In genomic region chr17:45940121-45940813, GRCm38 (mm10) we compare ENCODE assay signal across 23 mouse cellular contexts.
DNase-seq lines count a peak whose midpoint lies in the region; ATAC-seq and TF ChIP-seq lines count a peak whose summit lies in the region.
"Had no signal": no experiment of that assay in that cellular context is flagged by ENCODE, and none has a peak within 500 bp of the region (broad histone marks: within the 10 kb centered on the region; RNA-seq: fewer than 3 reads in every experiment).

No protein-coding gene starts in this region.

- TF ChIP-seq CTCF in lung, embryonic 14.5 days (IDR thresholded peaks at IDR 0.05; ENCODE audit: low read depth): no peak
- TF ChIP-seq CTCF in E14TG2a.4 (conservative IDR thresholded peaks at IDR 0.05; ENCODE audit: low read length): no peak
- no peak for TF ChIP-seq CTCF in stomach, postnatal 0 days (IDR thresholded peaks at IDR 0.05; ENCODE audit: low read depth)

- peak; percentile 36; the same call in 1 of the 2 replicates for ATAC-seq in lung, embryonic 14.5 days (ENCODE audit: insufficient read depth)
- ATAC-seq in intestine, embryonic 15.5 days: no peak
- ATAC-seq in stomach, postnatal 0 days (ENCODE audit: low FRiP score, low TSS enrichment): no peak
- ATAC-seq: forebrain, embryonic 16.5 days had no signal

- no peak for TF ChIP-seq POLR2A in myocyte (IDR thresholded peaks at IDR 0.05; ENCODE audit: insufficient read length, low read depth)

- no peak for TF ChIP-seq EP300 in stomach, postnatal 0 days (optimal IDR thresholded peaks at IDR 0.05)

- no peak overlapping the region for H3ac ChIP-seq in myocyte (ENCODE audit: control insufficient read depth, insufficient read length)

- no peak overlapping the region for H3K4me3 ChIP-seq in lung, embryonic 14.5 days (ENCODE audit: low read depth, low read length)
- H3K4me3 ChIP-seq in E14TG2a.4 (replicated peaks; ENCODE audit: low read length) (peak overlapping the region; percentile 46), myocyte (no peak overlapping the region)
- H3K4me3 ChIP-seq in intestine, embryonic 15.5 days (replicated peaks): no peak overlapping the region
- H3K4me3 ChIP-seq in stomach, postnatal 0 days (ENCODE audit: low read depth, low read length): no peak overlapping the region
- H3K4me3 ChIP-seq: embryonic facial prominence, embryonic 15.5 days; forebrain, embryonic 10.5 days; heart, embryonic 12.5 days; hindbrain, embryonic 12.5 days; liver, embryonic 15.5 days; neural tube, embryonic 15.5 days had no signal

- no peaks in the 10 kb centered on the region for H3K9me3 ChIP-seq in lung, embryonic 14.5 days (ENCODE audit: low read depth, low read length)
- no peaks in the 10 kb centered on the region for H3K9me3 ChIP-seq in E14TG2a.4 (ENCODE audit: low read length)
- no peaks in the 10 kb centered on the region for H3K9me3 ChIP-seq in intestine, embryonic 15.5 days
- no peaks in the 10 kb centered on the region for H3K9me3 ChIP-seq in stomach, postnatal 0 days (ENCODE audit: control insufficient read depth, low read length)
- H3K9me3 ChIP-seq: embryonic facial prominence, embryonic 15.5 days; forebrain, embryonic 10.5 days; heart, embryonic 12.5 days; hindbrain, embryonic 12.5 days; liver, embryonic 15.5 days; neural tube, embryonic 15.5 days had no signal

- H3K9ac ChIP-seq in lung, embryonic 14.5 days: no peak overlapping the region
- no peak overlapping the region for H3K9ac ChIP-seq in intestine, embryonic 15.5 days
- H3K9ac ChIP-seq in stomach, postnatal 0 days (ENCODE audit: low read length): no peak overlapping the region
- H3K9ac ChIP-seq: embryonic facial prominence, embryonic 15.5 days; heart, embryonic 12.5 days; hindbrain, embryonic 12.5 days; liver, embryonic 15.5 days; neural tube, embryonic 15.5 days had no signal

- no peaks in the 10 kb centered on the region for H3K79me2 ChIP-seq in myocyte (ENCODE audit: control insufficient read depth, insufficient read depth)

- no peak overlapping the region for H3K27ac ChIP-seq in lung, embryonic 14.5 days (ENCODE audit: low read depth)
- H3K27ac ChIP-seq in intestine, embryonic 15.5 days: no peak overlapping the region
- no peak overlapping the region for H3K27ac ChIP-seq in stomach, postnatal 0 days (replicated peaks)
- H3K27ac ChIP-seq: embryonic facial prominence, embryonic 15.5 days; forebrain, embryonic 10.5 days; hindbrain, embryonic 12.5 days; liver, embryonic 15.5 days; macrophage; neural tube, embryonic 15.5 days had no signal

- peak; percentile 50 for DNase-seq in lung, embryonic 14.5 days
- DNase-seq in lung, postnatal 14 days: no peak
- DNase-seq in adipocyte (ENCODE audit: low spot score): peak; percentile 86
- no peak for DNase-seq in stomach, postnatal 0 days (ENCODE audit: low spot score)
- DNase-seq: adrenal gland, adult 8-10 months; cerebellum, adult 9-10 months; gastrocnemius, postnatal 10 days; heart, adult 11 months; kidney, adult 11 months; layer of hippocampus, adult 9-11 months; right cerebral cortex, postnatal 14 days had no signal

- H3K4me1 ChIP-seq in lung, embryonic 14.5 days (ENCODE audit: insufficient read depth): peaks cover 10% of the 10 kb centered on the region
- peaks cover 20% of the 10 kb centered on the region for H3K4me1 ChIP-seq in E14TG2a.4 (replicated peaks; ENCODE audit: low read depth, low read length)
- no peaks in the 10 kb centered on the region for H3K4me1 ChIP-seq in intestine, embryonic 15.5 days (replicated peaks)
- no peaks in the 10 kb centered on the region for H3K4me1 ChIP-seq in stomach, postnatal 0 days (replicated peaks; ENCODE audit: control insufficient read depth, insufficient read depth)
- H3K4me1 ChIP-seq: embryonic facial prominence, embryonic 15.5 days; liver, embryonic 15.5 days had no signal

- no peaks in the 10 kb centered on the region for H3K27me3 ChIP-seq in lung, embryonic 14.5 days (ENCODE audit: insufficient read depth, low read length)
- H3K27me3 ChIP-seq in E14TG2a.4 (ENCODE audit: insufficient read depth, low read length) (peaks cover 2% of the 10 kb centered on the region; the same call in 1 of the 2 replicates), myocyte (ENCODE audit: control insufficient read depth, insufficient read depth, insufficient read length) (no peaks in the 10 kb centered on the region)
- H3K27me3 ChIP-seq in intestine, embryonic 15.5 days (replicated peaks): no peaks in the 10 kb centered on the region
- no peaks in the 10 kb centered on the region for H3K27me3 ChIP-seq in stomach, postnatal 0 days (ENCODE audit: control insufficient read depth, insufficient read depth, low read length)
- H3K27me3 ChIP-seq: embryonic facial prominence, embryonic 15.5 days; heart, embryonic 12.5 days; liver, embryonic 15.5 days; neural tube, embryonic 15.5 days had no signal

- H3K36me3 ChIP-seq in lung, embryonic 14.5 days (ENCODE audit: insufficient read depth): no peaks in the 10 kb centered on the region
- H3K36me3 ChIP-seq in E14TG2a.4 (ENCODE audit: insufficient read depth, low read length) (no peaks in the 10 kb centered on the region), myocyte (ENCODE audit: control insufficient read depth, insufficient read depth) (no peaks in the 10 kb centered on the region)
- H3K36me3 ChIP-seq in intestine, embryonic 15.5 days: no peaks in the 10 kb centered on the region
- no peaks in the 10 kb centered on the region for H3K36me3 ChIP-seq in stomach, postnatal 0 days (ENCODE audit: control insufficient read depth, insufficient read depth, low read length)
- H3K36me3 ChIP-seq: embryonic facial prominence, embryonic 15.5 days; forebrain, embryonic 10.5 days; heart, embryonic 12.5 days; hindbrain, embryonic 12.5 days; liver, embryonic 15.5 days; neural tube, embryonic 15.5 days had no signal

- no peak overlapping the region for H3K4me2 ChIP-seq in lung, embryonic 14.5 days
- no peak overlapping the region for H3K4me2 ChIP-seq in myocyte (ENCODE audit: low read depth)
- no peak overlapping the region for H3K4me2 ChIP-seq in intestine, embryonic 15.5 days (replicated peaks)
- no peak overlapping the region for H3K4me2 ChIP-seq in stomach, postnatal 0 days (replicated peaks; ENCODE audit: low read depth)
- H3K4me2 ChIP-seq: embryonic facial prominence, embryonic 15.5 days; heart, embryonic 12.5 days; hindbrain, embryonic 12.5 days; liver, embryonic 15.5 days; midbrain, embryonic 11.5 days; neural tube, embryonic 15.5 days had no signal

- 55% methylated on average over 16 of the region's 16 CpGs for WGBS in lung, embryonic 14.5 days
- 79% methylated on average over 16 of the region's 16 CpGs for WGBS in intestine, embryonic 15.5 days
- 86% methylated on average over 16 of the region's 16 CpGs for WGBS in stomach, postnatal 0 days

TF ChIP-seq in myocyte, 11 proteins besides CTCF, POLR2A, EP300 and RAD21:
- TF ChIP-seq TCF3 (IDR thresholded peaks at IDR 0.05; ENCODE audit: insufficient read length, low read depth) (no peak), MYOG (IDR thresholded peaks at IDR 0.05; ENCODE audit: control insufficient read depth in 1 of 3, insufficient read depth in 1 of 3, insufficient read length in 2 of 3, low read depth in 2 of 3) (no peak), POLR2AphosphoS2 (IDR thresholded peaks at IDR 0.05; ENCODE audit: insufficient read length, low read depth) (no peak), E2F4 (IDR thresholded peaks at IDR 0.05; ENCODE audit: insufficient read depth) (no peak), USF1 (IDR thresholded peaks at IDR 0.05; ENCODE audit: low read depth) (peak; percentile 65)

Comparison
In these comparisons a context has a peak if more than half of its experiments do, and no peak if none do; other contexts are left out.
1. DNase-seq: peak in lung, embryonic 14.5 days (single experiment) and adipocyte (single experiment); none in lung, postnatal 14 days (single experiment) and stomach, postnatal 0 days (single experiment).